Mouse (Mus musculus): Measurements from ENCODE around the gene Lonrf3. TPM values are rescaled to one million over a fixed set of nuclear protein-coding genes. Genes with fewer than 3 reads are reported as not detected.

The Lonrf3 gene
- 0.31 TPM in 1 of 2 replicates, not detected in the other for polyA plus RNA-seq (2016; fragmentation: Nextera tagmentation; extraction: Ambion mirVana)

GRCm38 (mm10) chrX:36328271-36329039 is at the start of gene Lonrf3:
TSS of gene Lonrf3 (plus strand) at chrX:36328353.
- Histone ChIP-seq H3K27ac (no peak within 1 kb of the TSS), H3K9me3 (no peaks in the 10 kb centered on the region), H3K4me3 (replicated peaks) (peak within 1 kb of the TSS; percentile 45), H3K9ac (replicated peaks) (no peak within 1 kb of the TSS), H3K4me1 (replicated peaks) (no peaks in the 10 kb centered on the region), H3K4me2 (peak within 1 kb of the TSS; percentile 79), H3K27me3 (peaks cover 61% of the 10 kb centered on the region), H3K36me3 (no peaks in the 10 kb centered on the region)
- WGBS: 15% methylated on average over 52 of the region's 68 CpGs
- no peak for ATAC-seq (ENCODE audit: insufficient number of reproducible peaks, insufficient read depth, low FRiP score, low TSS enrichment, low read depth)

GRCm38 (mm10) chrX:36278750-36279149 is 49.4 kb upstream of the Lonrf3 start:
- H3K36me3 ChIP-seq: no peaks in the 10 kb centered on the region
- H3K27me3 ChIP-seq: no peaks in the 10 kb centered on the region
- WGBS: 82% methylated on average over 1 of the region's 1 CpGs
- no peak overlapping the region for H3K4me2 ChIP-seq
- H3K27ac ChIP-seq: no peak overlapping the region
- H3K4me3 ChIP-seq (replicated peaks): no peak overlapping the region
- no peak overlapping the region for H3K9ac ChIP-seq (replicated peaks)
- H3K4me1 ChIP-seq (replicated peaks): no peaks in the 10 kb centered on the region
- H3K9me3 ChIP-seq: no peaks in the 10 kb centered on the region
- ATAC-seq (ENCODE audit: insufficient number of reproducible peaks, insufficient read depth, low FRiP score, low TSS enrichment, low read depth): no peak

- 78% methylated on average over 3 of the region's 3 CpGs for WGBS
- H3K36me3 ChIP-seq: no peaks in the 10 kb centered on the region
Measured at GRCm38 (mm10) chrX:36311420-36311819, 16.7 kb upstream of the Lonrf3 start.

GRCm38 (mm10) chrX:36327491-36328255 is 480 bp upstream of the Lonrf3 start:
- ATAC-seq (ENCODE audit: insufficient number of reproducible peaks, insufficient read depth, low FRiP score, low TSS enrichment, low read depth): no peak
- H3K4me2 ChIP-seq: peak overlapping the region; percentile 79
- H3K4me1 ChIP-seq (replicated peaks): no peaks in the 10 kb centered on the region
- no peaks in the 10 kb centered on the region for H3K36me3 ChIP-seq
- H3K9ac ChIP-seq (replicated peaks): no peak overlapping the region
- H3K27ac ChIP-seq: no peak overlapping the region
- peak overlapping the region; percentile 45 for H3K4me3 ChIP-seq (replicated peaks)
- 22% methylated on average over 20 of the region's 20 CpGs for WGBS
- no peaks in the 10 kb centered on the region for H3K9me3 ChIP-seq
- peaks cover 61% of the 10 kb centered on the region for H3K27me3 ChIP-seq

More at GRCm38 (mm10) chrX:36311420-36311819, 16.7 kb upstream of the Lonrf3 start:
- H3K4me3 ChIP-seq (replicated peaks): no peak overlapping the region
- H3K9ac ChIP-seq (replicated peaks): no peak overlapping the region
- no peaks in the 10 kb centered on the region for H3K4me1 ChIP-seq (replicated peaks)
- no peak overlapping the region for H3K4me2 ChIP-seq
- no peak overlapping the region for H3K27ac ChIP-seq
- H3K27me3 ChIP-seq: no peaks in the 10 kb centered on the region
- no peak for ATAC-seq (ENCODE audit: insufficient number of reproducible peaks, insufficient read depth, low FRiP score, low TSS enrichment, low read depth)
- H3K9me3 ChIP-seq: no peaks in the 10 kb centered on the region

GRCm38 (mm10) chrX:36329040-36329649 is 992 bp downstream of the Lonrf3 start:
- no peaks in the 10 kb centered on the region for H3K36me3 ChIP-seq
- no peak; the same call in 1 of the 2 replicates for ATAC-seq (ENCODE audit: insufficient number of reproducible peaks, insufficient read depth, low FRiP score, low TSS enrichment, low read depth)
- no peaks in the 10 kb centered on the region for H3K4me1 ChIP-seq (replicated peaks)
- H3K4me2 ChIP-seq: peak overlapping the region; percentile 79
- no peak overlapping the region for H3K27ac ChIP-seq
- no peaks in the 10 kb centered on the region for H3K9me3 ChIP-seq
- 17% methylated on average over 43 of the region's 66 CpGs for WGBS
- H3K9ac ChIP-seq (replicated peaks): no peak overlapping the region
- H3K4me3 ChIP-seq (replicated peaks): peak overlapping the region; percentile 45
- H3K27me3 ChIP-seq: peaks cover 61% of the 10 kb centered on the region

- Histone ChIP-seq H3K4me2 (peak overlapping the region; percentile 79), H3K27ac (no peak overlapping the region), H3K36me3 (no peaks in the 10 kb centered on the region), H3K27me3 (peaks cover 61% of the 10 kb centered on the region), H3K4me3 (replicated peaks) (peak overlapping the region; percentile 45), H3K9me3 (no peaks in the 10 kb centered on the region), H3K9ac (replicated peaks) (no peak overlapping the region), H3K4me1 (replicated peaks) (no peaks in the 10 kb centered on the region)
- 9% methylated on average over 23 of the region's 44 CpGs for WGBS
- no peak for ATAC-seq (ENCODE audit: insufficient number of reproducible peaks, insufficient read depth, low FRiP score, low TSS enrichment, low read depth)
Measured at GRCm38 (mm10) chrX:36329849-36330411, 1.8 kb downstream of the Lonrf3 start.

- H3K27me3 ChIP-seq: no peaks in the 10 kb centered on the region
- no peak overlapping the region for H3K27ac ChIP-seq
- 72% methylated on average over 3 of the region's 3 CpGs for WGBS
- no peak for ATAC-seq (ENCODE audit: insufficient number of reproducible peaks, insufficient read depth, low FRiP score, low TSS enrichment, low read depth)
- H3K9ac ChIP-seq (replicated peaks): no peak overlapping the region
- H3K4me1 ChIP-seq (replicated peaks): no peaks in the 10 kb centered on the region
- H3K36me3 ChIP-seq: no peaks in the 10 kb centered on the region
- H3K4me3 ChIP-seq (replicated peaks): no peak overlapping the region
- H3K9me3 ChIP-seq: no peaks in the 10 kb centered on the region
- H3K4me2 ChIP-seq: no peak overlapping the region
Measured at GRCm38 (mm10) chrX:36352446-36352845, 24.3 kb downstream of the Lonrf3 start.

- H3K9ac ChIP-seq (replicated peaks): no peak overlapping the region
- no peak overlapping the region for H3K27ac ChIP-seq
- H3K4me3 ChIP-seq (replicated peaks): no peak overlapping the region
- no peak for ATAC-seq (ENCODE audit: insufficient number of reproducible peaks, insufficient read depth, low FRiP score, low TSS enrichment, low read depth)
- H3K27me3 ChIP-seq: no peaks in the 10 kb centered on the region
- no peaks in the 10 kb centered on the region for H3K9me3 ChIP-seq
- H3K36me3 ChIP-seq: no peaks in the 10 kb centered on the region
- no peaks in the 10 kb centered on the region for H3K4me1 ChIP-seq (replicated peaks)
- H3K4me2 ChIP-seq: no peak overlapping the region
Measured at GRCm38 (mm10) chrX:36385340-36385739, 57.2 kb downstream of the Lonrf3 start.

- Histone ChIP-seq H3K27ac (no peak overlapping the region), H3K4me3 (replicated peaks) (no peak overlapping the region), H3K27me3 (no peaks in the 10 kb centered on the region), H3K9me3 (no peaks in the 10 kb centered on the region), H3K4me2 (no peak overlapping the region), H3K9ac (replicated peaks) (no peak overlapping the region), H3K4me1 (replicated peaks) (no peaks in the 10 kb centered on the region), H3K36me3 (no peaks in the 10 kb centered on the region)
- 57% methylated on average over 3 of the region's 3 CpGs for WGBS
- no peak for ATAC-seq (ENCODE audit: insufficient number of reproducible peaks, insufficient read depth, low FRiP score, low TSS enrichment, low read depth)
Measured at GRCm38 (mm10) chrX:36389971-36390370, 61.8 kb downstream of the Lonrf3 start.

GRCm38 (mm10) chrX:36390503-36390902 is 62.4 kb downstream of the Lonrf3 start:
- H3K36me3 ChIP-seq: no peaks in the 10 kb centered on the region
- no peaks in the 10 kb centered on the region for H3K27me3 ChIP-seq
- no peak overlapping the region for H3K27ac ChIP-seq
- WGBS: 64% methylated on average over 2 of the region's 2 CpGs
- no peak overlapping the region for H3K4me2 ChIP-seq
- no peaks in the 10 kb centered on the region for H3K9me3 ChIP-seq
- ATAC-seq (ENCODE audit: insufficient number of reproducible peaks, insufficient read depth, low FRiP score, low TSS enrichment, low read depth): no peak
- no peak overlapping the region for H3K4me3 ChIP-seq (replicated peaks)
- no peaks in the 10 kb centered on the region for H3K4me1 ChIP-seq (replicated peaks)
- no peak overlapping the region for H3K9ac ChIP-seq (replicated peaks)

GRCm38 (mm10) chrX:36392672-36393071 is 64.5 kb downstream of the Lonrf3 start:
- H3K36me3 ChIP-seq: no peaks in the 10 kb centered on the region
- H3K4me1 ChIP-seq (replicated peaks): no peaks in the 10 kb centered on the region
- 69% methylated on average over 6 of the region's 6 CpGs for WGBS
- no peak overlapping the region for H3K4me3 ChIP-seq (replicated peaks)
- H3K4me2 ChIP-seq: no peak overlapping the region
- H3K9ac ChIP-seq (replicated peaks): no peak overlapping the region
- no peak for ATAC-seq (ENCODE audit: insufficient number of reproducible peaks, insufficient read depth, low FRiP score, low TSS enrichment, low read depth)
- H3K27ac ChIP-seq: no peak overlapping the region
- no peaks in the 10 kb centered on the region for H3K9me3 ChIP-seq
- no peaks in the 10 kb centered on the region for H3K27me3 ChIP-seq

Measured in limb, embryonic 12.5 days (tissue).